Mouse (Mus musculus): ENCODE data around the gene Inha. TPM values are rescaled to one million over a fixed set of nuclear protein-coding genes. Genes with fewer than 3 reads are reported as not detected.

The Inha gene
- polyA plus RNA-seq, 1 experiment from 2014 or later, result 0.67 TPM

- Histone ChIP-seq H3K4me2 (peak overlapping the region; percentile 63), H3K4me3 (replicated peaks) (peak overlapping the region; percentile 58), H3K9me3 (replicated peaks) (no peaks in the 10 kb centered on the region), H3K36me3 (replicated peaks) (no peaks in the 10 kb centered on the region), H3K27me3 (peaks cover 68% of the 10 kb centered on the region), H3K27ac (replicated peaks) (peak overlapping the region; percentile 33; the same call in 1 of the 2 replicates), H3K9ac (peak overlapping the region; percentile 47; the same call in 1 of the 2 replicates), H3K4me1 (replicated peaks) (0 out of 2 replicates have a peak, but pooled peaks cover 6% of the 10 kb centered on the region)
- WGBS (ENCODE audit: insufficient replicate concordance), result under 1% methylated on average over 83 of the region's 84 CpGs
- ATAC-seq (ENCODE audit: insufficient read depth), result 0 out of 2 replicates have a peak, but pooled peaks have one; percentile 7
Observed at GRCm38 (mm10) chr1:75505159-75505955, 1.5 kb upstream of the Inha start.

- peak; percentile 69 for ATAC-seq (ENCODE audit: insufficient read depth)
- Histone ChIP-seq H3K9me3 (replicated peaks) (no peaks in the 10 kb centered on the region), H3K4me3 (replicated peaks) (peak within 1 kb of the TSS; percentile 58), H3K27me3 (peaks cover 68% of the 10 kb centered on the region), H3K4me1 (replicated peaks) (0 out of 2 replicates have a peak, but pooled peaks cover 10% of the 10 kb centered on the region), H3K9ac (peak within 1 kb of the TSS; percentile 47), H3K36me3 (replicated peaks) (no peaks in the 10 kb centered on the region), H3K4me2 (peak within 1 kb of the TSS; percentile 63), H3K27ac (replicated peaks) (peak within 1 kb of the TSS; percentile 33; the same call in 1 of the 2 replicates)
- 2% methylated on average over 64 of the region's 65 CpGs for WGBS (ENCODE audit: insufficient replicate concordance)
Observed at GRCm38 (mm10) chr1:75505956-75506831, 683 bp upstream of the Inha start, which contains the start of gene Obsl1. Gene Obsl1, minus strand, starts transcription at chr1:75506452.

- 61% methylated on average over 20 of the region's 20 CpGs for WGBS (ENCODE audit: insufficient replicate concordance)
- peaks cover 55% of the 10 kb centered on the region for H3K27me3 ChIP-seq
- no peak overlapping the region for H3K4me2 ChIP-seq
- H3K27ac ChIP-seq (replicated peaks), result no peak overlapping the region
- H3K9me3 ChIP-seq (replicated peaks), result no peaks in the 10 kb centered on the region
- H3K9ac ChIP-seq, result no peak overlapping the region
- no peak for ATAC-seq (ENCODE audit: insufficient read depth)
- no peak overlapping the region for H3K4me3 ChIP-seq (replicated peaks)
- H3K4me1 ChIP-seq (replicated peaks), result 0 out of 2 replicates have a peak, but pooled peaks cover 17% of the 10 kb centered on the region
- H3K36me3 ChIP-seq (replicated peaks), result no peaks in the 10 kb centered on the region
Observed at GRCm38 (mm10) chr1:75509586-75509985, 2.7 kb downstream of the Inha start.

- Histone ChIP-seq H3K9me3 (replicated peaks) (no peaks in the 10 kb centered on the region), H3K27me3 (peaks cover 49% of the 10 kb centered on the region), H3K4me3 (replicated peaks) (no peak overlapping the region), H3K4me1 (replicated peaks) (0 out of 2 replicates have a peak, but pooled peaks cover 16% of the 10 kb centered on the region), H3K36me3 (replicated peaks) (no peaks in the 10 kb centered on the region), H3K27ac (replicated peaks) (no peak overlapping the region), H3K9ac (no peak overlapping the region), H3K4me2 (no peak overlapping the region)
- 36% methylated on average over 5 of the region's 5 CpGs for WGBS (ENCODE audit: insufficient replicate concordance)
- no peak for ATAC-seq (ENCODE audit: insufficient read depth)
Observed at GRCm38 (mm10) chr1:75510154-75510553, 3.3 kb downstream of the Inha start.

GRCm38 (mm10) chr1:75511437-75512210, 4.7 kb downstream of the Inha start:
- Histone ChIP-seq H3K36me3 (replicated peaks) (no peaks in the 10 kb centered on the region), H3K9ac (no peak overlapping the region), H3K4me3 (replicated peaks) (no peak overlapping the region), H3K4me2 (no peak overlapping the region), H3K27ac (replicated peaks) (no peak overlapping the region), H3K9me3 (replicated peaks) (no peaks in the 10 kb centered on the region), H3K4me1 (replicated peaks) (0 out of 2 replicates have a peak, but pooled peaks cover 11% of the 10 kb centered on the region), H3K27me3 (peaks cover 34% of the 10 kb centered on the region)
- no peak for ATAC-seq (ENCODE audit: insufficient read depth)
- WGBS (ENCODE audit: insufficient replicate concordance), result 54% methylated on average over 4 of the region's 4 CpGs

GRCm38 (mm10) chr1:75512550-75512949, 5.7 kb downstream of the Inha start:
- WGBS (ENCODE audit: insufficient replicate concordance), result 52% methylated on average over 3 of the region's 3 CpGs

GRCm38 (mm10) chr1:75516703-75517380, 10.0 kb downstream of the Inha start:
- H3K4me3 ChIP-seq (replicated peaks), result no peak overlapping the region
- no peaks in the 10 kb centered on the region for H3K27me3 ChIP-seq
- H3K9ac ChIP-seq, result no peak overlapping the region
- WGBS (ENCODE audit: insufficient replicate concordance), result 55% methylated on average over 15 of the region's 15 CpGs
- no peak overlapping the region for H3K4me2 ChIP-seq
- no peak for ATAC-seq (ENCODE audit: insufficient read depth)
- no peaks in the 10 kb centered on the region for H3K36me3 ChIP-seq (replicated peaks)
- H3K27ac ChIP-seq (replicated peaks), result no peak overlapping the region
- peaks cover 8% of the 10 kb centered on the region for H3K4me1 ChIP-seq (replicated peaks)
- H3K9me3 ChIP-seq (replicated peaks), result no peaks in the 10 kb centered on the region

More at GRCm38 (mm10) chr1:75512550-75512949, 5.7 kb downstream of the Inha start:
- Histone ChIP-seq H3K36me3 (replicated peaks) (no peaks in the 10 kb centered on the region), H3K4me1 (replicated peaks) (0 out of 2 replicates have a peak, but pooled peaks cover 11% of the 10 kb centered on the region), H3K27ac (replicated peaks) (no peak overlapping the region), H3K9me3 (replicated peaks) (no peaks in the 10 kb centered on the region), H3K27me3 (peaks cover 25% of the 10 kb centered on the region), H3K9ac (no peak overlapping the region), H3K4me3 (replicated peaks) (no peak overlapping the region), H3K4me2 (no peak overlapping the region)
- ATAC-seq (ENCODE audit: insufficient read depth), result no peak

GRCm38 (mm10) chr1:75517984-75518383, 11.1 kb downstream of the Inha start:
- no peak overlapping the region for H3K27ac ChIP-seq (replicated peaks)
- WGBS (ENCODE audit: insufficient replicate concordance), result 55% methylated on average over 4 of the region's 4 CpGs
- no peak overlapping the region for H3K9ac ChIP-seq
- no peaks in the 10 kb centered on the region for H3K27me3 ChIP-seq
- no peaks in the 10 kb centered on the region for H3K36me3 ChIP-seq (replicated peaks)
- H3K4me3 ChIP-seq (replicated peaks), result no peak overlapping the region
- no peak overlapping the region for H3K4me2 ChIP-seq
- no peaks in the 10 kb centered on the region for H3K9me3 ChIP-seq (replicated peaks)
- peaks cover 17% of the 10 kb centered on the region for H3K4me1 ChIP-seq (replicated peaks)
- no peak for ATAC-seq (ENCODE audit: insufficient read depth)

GRCm38 (mm10) chr1:75518427-75518826, 11.6 kb downstream of the Inha start:
- Histone ChIP-seq H3K9me3 (replicated peaks) (no peaks in the 10 kb centered on the region), H3K27ac (replicated peaks) (no peak overlapping the region), H3K4me1 (replicated peaks) (peaks cover 17% of the 10 kb centered on the region), H3K36me3 (replicated peaks) (no peaks in the 10 kb centered on the region), H3K9ac (no peak overlapping the region), H3K4me3 (replicated peaks) (no peak overlapping the region), H3K4me2 (no peak overlapping the region), H3K27me3 (no peaks in the 10 kb centered on the region)
- WGBS (ENCODE audit: insufficient replicate concordance), result 70% methylated on average over 4 of the region's 4 CpGs
- no peak for ATAC-seq (ENCODE audit: insufficient read depth)

GRCm38 (mm10) chr1:75519576-75519975, 12.7 kb downstream of the Inha start:
- Histone ChIP-seq H3K27me3 (no peaks in the 10 kb centered on the region), H3K9ac (no peak overlapping the region), H3K4me1 (replicated peaks) (peaks cover 17% of the 10 kb centered on the region), H3K9me3 (replicated peaks) (no peaks in the 10 kb centered on the region), H3K4me2 (no peak overlapping the region), H3K36me3 (replicated peaks) (no peaks in the 10 kb centered on the region), H3K27ac (replicated peaks) (no peak overlapping the region), H3K4me3 (replicated peaks) (no peak overlapping the region)
- WGBS (ENCODE audit: insufficient replicate concordance), result 65% methylated on average over 5 of the region's 5 CpGs
- ATAC-seq (ENCODE audit: insufficient read depth), result no peak

Data from liver, embryonic 15.5 days (tissue).